1 mouse cellular context compared by ENCODE assay signal in genomic region chr17:24890151-24891092, GRCm38 (mm10).
A peak's percentile ranks its signal among the peaks of the same experiment; 100 is the strongest.
TF ChIP-seq lines count a peak whose summit lies in the region.

No protein-coding gene starts in this region.

TF ChIP-seq in MEL, 35 proteins besides CTCF, POLR2A, EP300 and RAD21:
- TF ChIP-seq E2F4 (IDR thresholded peaks at IDR 0.05; ENCODE audit: borderline replicate concordance, low read depth, low read length): no peak
- no peak for TF ChIP-seq NELFE (IDR thresholded peaks at IDR 0.05; ENCODE audit: low read depth, low read length)
- 0 out of 2 replicates have a peak, but pooled peaks have one; percentile 21 for TF ChIP-seq POLR2AphosphoS5 (IDR thresholded peaks at IDR 0.05; ENCODE audit: borderline replicate concordance, low read depth, low read length)
TF ChIP-seq in MEL: peak in this region for 1.
